Mouse (Mus musculus) heart, embryonic 15.5 days (tissue): ENCODE results near the gene Vsx2. TPM values are rescaled to one million over a fixed set of nuclear protein-coding genes. Genes with fewer than 3 reads are reported as not detected.

Experiments used
- ATAC-seq: fragments of 200-750 bp; cut with Nextera tagmentation; replicated peaks from 2 replicates; pipeline ENCODE4 v1.8.0; 2017; ENCODE audit warnings: low read depth, moderate TSS enrichment; ENCODE audit not compliant: insufficient number of reproducible peaks, insufficient read depth, low FRiP score
- H3K27ac ChIP-seq: fragments of 300-500 bp; sonication (generic); 2 replicates; pipeline ENCODE4 v1.5.1; 2015; ENCODE audit warnings: mild to moderate bottlenecking, inconsistent platforms
- H3K27me3 ChIP-seq: fragments of 300-500 bp; sonication (generic); 2 replicates; pipeline ENCODE4 v1.6.1; 2015; ENCODE audit warnings: inconsistent platforms
- H3K36me3 ChIP-seq: fragments of 300-500 bp; sonication (generic); 2 replicates; pipeline ENCODE4 v1.6.1; 2015; ENCODE audit warnings: mild to moderate bottlenecking, inconsistent platforms
- H3K4me1 ChIP-seq: fragments of 300-500 bp; sonication (generic); replicated peaks from 2 replicates; pipeline ENCODE4 v1.6.1; 2015; ENCODE audit warnings: inconsistent platforms
- H3K4me2 ChIP-seq: fragments of 300-500 bp; sonication (generic); 2 replicates; pipeline ENCODE4 v1.6.1; 2015; ENCODE audit warnings: inconsistent platforms, mild to moderate bottlenecking, moderate library complexity
- H3K4me3 ChIP-seq: fragments of 300-500 bp; sonication (generic); 2 replicates; pipeline ENCODE4 v1.5.1; 2015; ENCODE audit warnings: mild to moderate bottlenecking, inconsistent platforms
- H3K9ac ChIP-seq: fragments of 300-500 bp; sonication (generic); 2 replicates; pipeline ENCODE4 v1.6.1; 2015; ENCODE audit warnings: mild to moderate bottlenecking, inconsistent platforms
- H3K9me3 ChIP-seq: fragments of 300-500 bp; sonication (generic); replicated peaks from 2 replicates; pipeline ENCODE4 v1.6.1; 2016; ENCODE audit warnings: inconsistent platforms
- WGBS: fragments of 180-500 bp; shearing (Covaris S2); methylation state at CpG from one replicate; pipeline ENCODE4 v1.1.7; 2015; ENCODE audit warnings: mixed read lengths; 5-methylcytosine and 5-hydroxymethylcytosine counted together
- polyA plus RNA-seq: library from polyadenylated mRNA; unstranded; fragments of >200 nt; fragmentation: Nextera tagmentation; extraction: Ambion mirVana; gene quantifications from 2 replicates; pipeline ENCODE4 v1.2.1, GENCODE M21; 2015

Vsx2 gene
- polyA plus RNA-seq, 1 experiment from 2014 or later = not detected

- Histone ChIP-seq H3K9ac (peak within 1 kb of the TSS; percentile 96), H3K27ac (peak within 1 kb of the TSS; percentile 68), H3K36me3 (no peaks in the 10 kb centered on the region), H3K27me3 (no peaks in the 10 kb centered on the region), H3K4me1 (peaks cover 2% of the 10 kb centered on the region; the same call in 1 of the 2 replicates), H3K4me2 (peak within 1 kb of the TSS; percentile 84), H3K4me3 (peak within 1 kb of the TSS; percentile 97), H3K9me3 (no peaks in the 10 kb centered on the region)
- under 1% methylated on average over 34 of the region's 34 CpGs for WGBS
- ATAC-seq = peak; percentile 98
Observed at GRCm38 (mm10) chr12:84616977-84617630, 47.5 kb downstream of the Vsx2 start, which contains the start of gene Abcd4. Gene Abcd4 (minus strand): TSS chr12:84617413.

- Histone ChIP-seq H3K4me3 (peak overlapping the region; percentile 97), H3K4me2 (peak overlapping the region; percentile 84), H3K9me3 (no peaks in the 10 kb centered on the region), H3K9ac (peak overlapping the region; percentile 54), H3K27ac (no peak overlapping the region), H3K27me3 (no peaks in the 10 kb centered on the region), H3K36me3 (no peaks in the 10 kb centered on the region), H3K4me1 (peaks cover 2% of the 10 kb centered on the region; the same call in 1 of the 2 replicates)
- WGBS = 5% methylated on average over 10 of the region's 10 CpGs
- 0 out of 2 replicates have a peak, but pooled peaks have one; percentile 27 for ATAC-seq
Observed at GRCm38 (mm10) chr12:84617663-84618062, 48.1 kb downstream of the Vsx2 start.

- Histone ChIP-seq H3K9ac (no peak overlapping the region), H3K4me1 (peaks cover 6% of the 10 kb centered on the region; the same call in 1 of the 2 replicates), H3K27ac (no peak overlapping the region), H3K4me2 (no peak overlapping the region), H3K27me3 (peaks cover 17% of the 10 kb centered on the region), H3K4me3 (no peak overlapping the region), H3K9me3 (no peaks in the 10 kb centered on the region), H3K36me3 (no peaks in the 10 kb centered on the region)
- no peak for ATAC-seq
Observed at GRCm38 (mm10) chr12:84620975-84621374, 51.4 kb downstream of the Vsx2 start.

- Histone ChIP-seq H3K4me3 (no peak overlapping the region), H3K27me3 (peaks cover 25% of the 10 kb centered on the region), H3K9me3 (no peaks in the 10 kb centered on the region), H3K4me1 (peaks cover 4% of the 10 kb centered on the region; the same call in 1 of the 2 replicates), H3K36me3 (no peaks in the 10 kb centered on the region), H3K4me2 (no peak overlapping the region), H3K9ac (no peak overlapping the region), H3K27ac (no peak overlapping the region)
- whole genome bisulfite sequencing = 31% methylated on average over 8 of the region's 8 CpGs
- no peak for ATAC-seq
Observed at GRCm38 (mm10) chr12:84624601-84625000, 55.0 kb downstream of the Vsx2 start.

- H3K9ac ChIP-seq = no peak overlapping the region
- peak overlapping the region; percentile 36; the same call in 1 of the 2 replicates for H3K4me2 ChIP-seq
- 8% methylated on average over 9 of the region's 9 CpGs for WGBS
- peaks cover 4% of the 10 kb centered on the region; the same call in 1 of the 2 replicates for H3K4me1 ChIP-seq
- H3K27ac ChIP-seq = no peak overlapping the region
- no peak for ATAC-seq
- H3K27me3 ChIP-seq = peaks cover 25% of the 10 kb centered on the region
- H3K9me3 ChIP-seq = no peaks in the 10 kb centered on the region
- H3K4me3 ChIP-seq = no peak overlapping the region
- no peaks in the 10 kb centered on the region for H3K36me3 ChIP-seq
Observed at GRCm38 (mm10) chr12:84625116-84625515, 55.6 kb downstream of the Vsx2 start.

- Histone ChIP-seq H3K4me1 (no peaks in the 10 kb centered on the region), H3K27ac (no peak overlapping the region), H3K9me3 (no peaks in the 10 kb centered on the region), H3K9ac (no peak overlapping the region), H3K4me2 (no peak overlapping the region), H3K27me3 (no peaks in the 10 kb centered on the region), H3K4me3 (no peak overlapping the region), H3K36me3 (no peaks in the 10 kb centered on the region)
- 51% methylated on average over 3 of the region's 3 CpGs for WGBS
- ATAC-seq = no peak
Observed at GRCm38 (mm10) chr12:84631867-84632266, 62.3 kb downstream of the Vsx2 start.

- H3K27me3 ChIP-seq = peaks cover 55% of the 10 kb centered on the region
Observed at GRCm38 (mm10) chr12:84640253-84640652, 70.7 kb downstream of the Vsx2 start.

GRCm38 (mm10) chr12:84640654-84641053 is 71.1 kb downstream of the Vsx2 start, which contains the start of gene Vrtn:
Gene Vrtn (plus strand): TSS chr12:84641019.
- Histone ChIP-seq H3K4me3 (0 out of 2 replicates have a peak within 1 kb of the TSS, but pooled peaks have one; percentile 1), H3K27me3 (peaks cover 55% of the 10 kb centered on the region)
- WGBS = 11% methylated on average over 9 of the region's 9 CpGs

More at GRCm38 (mm10) chr12:84640253-84640652, 70.7 kb downstream of the Vsx2 start:
- H3K4me2 ChIP-seq = no peak overlapping the region
- no peak overlapping the region for H3K27ac ChIP-seq
- H3K36me3 ChIP-seq = no peaks in the 10 kb centered on the region
- no peaks in the 10 kb centered on the region for H3K9me3 ChIP-seq
- no peak overlapping the region for H3K9ac ChIP-seq
- no peak overlapping the region for H3K4me3 ChIP-seq
- no peak for ATAC-seq
- peaks cover 9% of the 10 kb centered on the region; the same call in 1 of the 2 replicates for H3K4me1 ChIP-seq
- WGBS = 14% methylated on average over 6 of the region's 6 CpGs

More at GRCm38 (mm10) chr12:84640654-84641053, 71.1 kb downstream of the Vsx2 start, which contains the start of gene Vrtn:
- Histone ChIP-seq H3K4me1 (peaks cover 9% of the 10 kb centered on the region; the same call in 1 of the 2 replicates), H3K9me3 (no peaks in the 10 kb centered on the region), H3K36me3 (no peaks in the 10 kb centered on the region), H3K4me2 (no peak within 1 kb of the TSS), H3K27ac (no peak within 1 kb of the TSS), H3K9ac (no peak within 1 kb of the TSS)
- ATAC-seq = no peak

Other genes with a start within 250 kb of the Vsx2 start
- gene Coq6, start 208.1 kb upstream of the Vsx2 start, polyA plus RNA-seq = 73.7 and 77.7 TPM in 2 replicates
- gene Fam161b, start 207.9 kb upstream of the Vsx2 start, polyA plus RNA-seq = 7.1 TPM in 2 replicates
- gene Entpd5, start 160.7 kb upstream of the Vsx2 start, polyA plus RNA-seq = 30.3 and 32.2 TPM in 2 replicates
- 1.1 and 1.5 TPM in 2 replicates for gene Bbof1, start 160.7 kb upstream of the Vsx2 start, polyA plus RNA-seq
- 19.7 and 22.2 TPM in 2 replicates for gene Rnf113a2, start 152.6 kb upstream of the Vsx2 start, polyA plus RNA-seq
- gene Aldh6a1, start 118.8 kb upstream of the Vsx2 start, polyA plus RNA-seq = 55.5 and 58.9 TPM in 2 replicates
- 13.3 and 15.1 TPM in 2 replicates for gene Lin52, start 118.3 kb upstream of the Vsx2 start, polyA plus RNA-seq
- 9.3 and 13.6 TPM in 2 replicates for gene Abcd4, start 47.7 kb downstream of the Vsx2 start, polyA plus RNA-seq
- 0.33 TPM in 1 of 2 replicates, not detected in the other for gene Vrtn, start 71.3 kb downstream of the Vsx2 start, polyA plus RNA-seq
- 0.13 TPM in 1 of 2 replicates, not detected in the other for gene Syndig1l, start 129.1 kb downstream of the Vsx2 start, polyA plus RNA-seq
- gene Npc2, start 203.4 kb downstream of the Vsx2 start, polyA plus RNA-seq = 49.8 and 60.4 TPM in 2 replicates
- 135 and 138 TPM in 2 replicates for gene Isca2, start 203.5 kb downstream of the Vsx2 start, polyA plus RNA-seq